Mouse (Mus musculus) CD4-positive, CD25-positive, alpha-beta regulatory T cell, adult 2 months (primary cell): ENCODE measurements around the gene Tet3.

Experiments
- DNase-seq: peaks from one replicate; pipeline ENCODE4 v3.0.0-alpha.2; 2012; ENCODE audit warnings: low read depth, low spot score

Tet3 gene

GRCm38 (mm10) chr6:83478217-83478616, 19.3 kb upstream of the Tet3 start:
- peak; percentile 47 for DNase-seq

GRCm38 (mm10) chr6:83475431-83475830, 16.5 kb upstream of the Tet3 start:
- no peak for DNase-seq

DNA sequence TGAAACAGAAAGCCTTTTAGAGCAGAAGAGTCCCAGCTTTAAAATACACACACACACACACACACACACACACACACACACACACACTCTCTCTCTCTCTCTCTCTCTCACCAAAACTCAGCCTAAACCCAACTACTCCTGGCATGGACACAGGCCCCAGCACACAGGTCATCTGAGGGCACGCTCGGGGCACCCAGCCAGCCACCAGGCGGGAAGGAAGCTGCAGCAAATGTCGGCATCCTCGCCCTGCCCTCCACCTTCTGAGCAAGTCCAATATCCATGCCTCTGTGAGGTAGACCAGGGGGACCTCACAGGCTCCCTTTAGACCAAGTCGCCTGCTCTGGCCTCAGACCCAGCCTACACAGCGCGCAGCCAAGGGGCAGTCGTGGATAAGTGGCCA, 14.4 kb upstream of the Tet3 start:
- no peak for DNase-seq

DNA sequence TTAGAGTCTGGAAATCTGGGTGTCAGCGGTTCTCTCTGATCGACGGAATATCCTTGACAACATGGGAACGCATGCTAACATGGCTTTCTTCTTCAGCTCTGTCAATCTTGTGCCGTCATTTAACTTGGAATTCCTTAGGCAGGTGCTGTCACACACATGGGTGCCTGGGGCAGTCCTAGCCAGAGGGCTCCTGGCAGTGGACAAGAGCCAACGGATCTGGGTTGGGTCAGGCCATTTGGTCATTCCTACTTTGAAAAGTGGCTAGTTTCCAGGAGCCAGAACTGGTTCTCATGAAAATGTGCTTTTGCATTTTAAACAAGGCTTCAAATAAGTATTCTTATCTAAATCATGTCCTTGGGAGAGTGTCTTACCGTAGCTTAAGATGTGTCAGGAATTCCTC, 12.9 kb upstream of the Tet3 start:
- DNase-seq, result no peak

GRCm38 (mm10) chr6:83464011-83464410, 5.1 kb upstream of the Tet3 start:
- no peak for DNase-seq

DNA sequence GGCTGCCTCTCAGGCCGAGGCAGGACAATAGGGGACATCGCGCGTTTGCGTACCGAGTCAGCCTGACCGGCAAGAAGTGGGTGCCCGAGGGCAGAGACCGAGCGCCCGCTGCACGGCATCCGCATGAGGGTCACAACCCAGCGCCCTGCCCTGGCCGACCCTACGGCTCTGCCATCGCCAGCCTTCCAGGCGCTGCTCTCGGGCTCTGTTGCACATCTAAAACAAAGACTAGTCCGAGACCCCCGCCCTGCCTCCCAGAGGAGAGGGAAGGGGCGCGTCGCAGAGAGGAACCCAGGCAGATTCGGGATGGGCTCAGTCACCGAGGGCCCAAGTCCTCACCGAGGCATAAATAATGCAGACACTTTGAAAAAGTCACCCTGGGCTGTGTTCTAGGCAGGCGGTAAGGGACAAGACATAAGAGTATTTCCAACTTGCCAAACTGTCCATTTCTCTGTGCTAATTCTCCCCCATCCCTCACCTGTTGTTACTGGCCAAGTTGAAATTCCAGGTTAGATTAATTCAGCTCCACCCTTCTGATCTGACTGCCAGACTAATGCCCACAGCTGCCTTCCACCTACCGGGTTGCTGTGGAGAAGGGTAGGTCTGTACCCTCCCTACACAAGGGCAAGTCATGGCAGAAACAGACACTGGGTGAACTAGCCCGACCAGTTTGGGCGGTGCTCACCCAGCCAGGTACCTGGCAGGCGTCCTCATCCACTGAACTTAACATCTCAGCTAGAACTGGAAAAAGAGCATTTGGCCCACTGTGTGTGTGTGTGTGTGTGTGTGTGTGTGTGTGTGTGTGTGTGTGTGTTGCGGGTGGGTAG, 1.7 kb downstream of the Tet3 start:
- peak; percentile 34 for DNase-seq

DNA sequence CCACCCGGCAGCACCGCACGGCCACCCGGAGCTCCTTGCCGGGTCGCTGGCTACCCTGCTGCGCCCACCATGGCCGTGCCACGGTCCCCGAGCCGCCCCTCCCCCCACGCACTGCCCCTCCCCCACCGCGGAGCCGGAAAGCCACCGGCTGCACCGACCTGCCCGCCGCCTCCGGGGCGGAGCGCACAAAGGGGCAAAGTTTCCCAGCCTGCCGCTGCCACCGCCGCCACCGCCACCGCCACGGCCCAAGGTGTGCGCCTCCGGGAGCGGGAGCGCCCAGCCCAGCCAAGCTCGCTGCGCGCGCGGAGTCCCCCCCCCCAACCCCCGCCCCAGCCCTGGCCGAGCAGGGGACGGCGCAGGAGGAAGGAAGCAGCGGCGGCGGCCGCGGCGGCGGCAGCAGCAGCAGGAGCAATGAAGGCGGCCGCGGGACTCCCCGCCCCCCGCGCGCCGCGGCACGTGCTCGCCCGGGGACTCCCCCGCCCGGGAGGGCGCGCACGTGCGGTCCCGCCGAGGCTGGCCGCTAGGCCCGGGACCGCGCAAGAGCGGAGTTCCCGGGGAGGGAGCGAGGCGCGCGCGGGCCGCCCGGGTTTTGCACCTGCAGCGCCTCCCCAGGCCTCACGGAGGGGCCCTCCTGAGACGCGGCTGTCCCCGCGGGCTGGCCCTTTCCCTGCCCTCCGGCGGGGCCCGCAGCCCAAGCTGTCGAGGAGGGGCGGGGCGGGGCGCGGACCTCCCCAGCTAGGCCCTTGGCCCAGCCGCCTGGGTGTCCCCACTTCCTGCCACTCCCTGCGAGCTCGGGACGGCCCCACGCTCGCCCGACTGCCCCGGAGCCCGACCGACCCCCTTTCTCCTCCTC, 2.5 kb downstream of the Tet3 start:
- peak; percentile 89 for DNase-seq

DNA sequence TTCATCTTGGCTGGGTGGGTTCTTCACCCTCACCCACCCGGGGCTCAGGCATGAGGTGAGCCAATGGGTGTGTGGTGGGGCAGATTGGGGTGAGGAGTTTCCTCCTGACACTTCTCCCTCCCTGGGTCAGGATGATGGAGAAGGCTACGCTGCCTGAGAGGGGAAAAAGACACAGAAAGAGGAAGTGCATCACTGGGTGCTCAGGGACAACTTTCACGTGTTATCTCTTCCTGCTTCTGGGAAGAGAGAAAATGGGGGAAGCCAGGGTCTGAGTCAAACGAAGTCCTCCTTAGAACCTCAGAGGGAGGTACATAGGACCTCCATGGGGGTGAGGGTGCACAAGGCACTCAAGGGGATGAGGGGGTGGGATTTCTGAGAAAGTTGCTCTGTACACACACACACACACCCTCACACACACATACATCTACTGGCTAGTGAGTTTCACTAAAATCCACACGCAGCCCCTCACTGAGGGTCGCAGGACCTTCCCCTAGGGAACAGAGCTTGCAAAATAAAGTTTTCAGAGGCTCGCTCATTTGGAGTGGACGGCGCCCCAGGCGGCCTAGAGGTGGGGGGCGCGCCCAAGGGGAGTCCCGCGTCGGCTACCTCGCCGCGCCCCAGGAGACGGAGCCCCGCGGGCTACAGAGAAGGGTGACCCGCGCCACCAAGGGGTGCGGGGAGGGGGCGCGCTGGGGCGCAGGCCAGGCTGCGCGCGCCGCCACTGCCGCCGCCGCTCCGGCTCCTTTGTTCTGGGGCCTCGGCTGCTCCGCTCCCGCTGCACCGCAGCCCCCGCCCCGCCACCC, 3.4 kb downstream of the Tet3 start:
- peak; percentile 76 for DNase-seq

GRCm38 (mm10) chr6:83453706-83454105, 5.2 kb downstream of the Tet3 start:
- DNase-seq, result no peak

- no peak for DNase-seq
These were observed 8.2 kb downstream of the Tet3 start for GRCm38 (mm10) chr6:83450451-83451303.

GRCm38 (mm10) chr6:83449440-83449839, 9.4 kb downstream of the Tet3 start:
- DNase-seq, result no peak

DNA sequence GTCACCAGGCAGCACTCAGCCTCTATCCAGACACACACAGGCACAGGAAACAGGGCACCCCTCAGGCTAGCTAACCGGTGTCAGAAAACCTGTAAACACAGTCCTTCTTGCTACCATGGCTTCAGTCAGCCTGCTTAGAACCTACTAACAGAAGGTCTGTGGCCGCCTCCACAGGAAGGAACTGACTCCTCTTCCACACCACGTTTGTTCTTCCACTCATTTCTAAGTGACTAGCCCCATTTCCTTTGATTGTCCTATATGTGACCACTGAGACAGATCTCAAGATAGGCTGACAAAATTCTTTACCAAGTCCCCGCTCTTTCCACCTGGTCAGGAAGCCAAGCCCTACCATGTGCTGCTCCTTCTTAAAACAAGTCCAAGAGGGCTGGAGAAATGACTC, 10.0 kb downstream of the Tet3 start:
- DNase-seq, result peak; percentile 47

GRCm38 (mm10) chr6:83447031-83447430, 11.9 kb downstream of the Tet3 start:
- DNase-seq, result no peak

DNA sequence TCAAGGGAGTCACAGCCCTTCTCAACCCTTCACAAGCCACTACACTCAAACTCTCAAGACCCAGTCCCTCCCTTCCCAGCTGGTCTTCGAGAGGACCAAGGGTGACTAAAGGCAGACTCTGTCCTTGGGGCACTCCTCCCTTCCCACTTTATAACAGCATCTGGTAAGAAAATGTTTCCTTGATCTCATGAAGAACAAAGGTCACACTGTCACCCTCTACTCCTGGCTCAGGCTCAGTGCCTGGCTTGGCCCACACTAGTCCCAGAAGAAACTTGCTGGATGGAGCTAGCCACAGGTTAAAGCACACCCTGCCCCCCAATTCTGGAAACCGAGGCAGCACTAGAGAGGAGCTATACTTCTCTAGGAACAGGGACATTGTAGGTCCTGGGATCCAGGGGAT, 13.1 kb downstream of the Tet3 start:
- no peak for DNase-seq

GRCm38 (mm10) chr6:83443441-83444340, 15.2 kb downstream of the Tet3 start:
- no peak for DNase-seq

GRCm38 (mm10) chr6:83442639-83443038, 16.2 kb downstream of the Tet3 start:
- DNase-seq, result no peak

- DNase-seq, result peak; percentile 86
These were observed 17.4 kb downstream of the Tet3 start for GRCm38 (mm10) chr6:83441259-83442061.

DNA sequence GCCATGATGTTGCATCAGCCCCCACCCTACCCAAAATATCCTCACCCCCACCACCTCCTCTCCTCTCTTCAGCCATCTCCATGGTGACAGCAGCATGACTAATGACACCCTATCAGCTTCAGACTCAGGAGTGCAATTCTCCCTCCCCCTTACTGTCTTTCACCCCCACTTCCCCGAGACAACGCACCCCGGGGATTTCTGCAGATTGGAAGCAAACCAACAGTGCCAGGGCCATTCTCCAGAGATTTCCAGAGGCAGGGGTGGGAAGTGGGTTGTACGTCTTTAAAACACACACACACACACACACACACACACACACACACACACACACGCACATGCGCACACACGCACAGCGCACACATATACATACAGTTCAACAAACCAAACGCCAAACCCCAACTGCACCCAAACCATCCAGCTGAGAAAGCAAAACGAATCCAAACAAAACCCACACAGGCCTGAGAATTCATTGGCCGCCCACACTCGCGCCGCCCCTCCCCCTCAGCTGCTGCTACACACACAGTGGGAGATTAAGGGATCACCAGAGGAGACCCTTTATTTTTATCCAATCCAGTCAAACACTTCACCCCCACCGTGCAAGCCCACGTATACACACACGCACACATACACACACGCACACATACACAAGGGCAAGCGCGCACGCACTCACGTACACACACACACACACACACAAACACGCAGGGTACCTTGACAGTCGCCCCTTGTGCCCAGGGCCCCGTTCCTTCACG, 18.2 kb downstream of the Tet3 start:
- peak; percentile 70 for DNase-seq

DNA sequence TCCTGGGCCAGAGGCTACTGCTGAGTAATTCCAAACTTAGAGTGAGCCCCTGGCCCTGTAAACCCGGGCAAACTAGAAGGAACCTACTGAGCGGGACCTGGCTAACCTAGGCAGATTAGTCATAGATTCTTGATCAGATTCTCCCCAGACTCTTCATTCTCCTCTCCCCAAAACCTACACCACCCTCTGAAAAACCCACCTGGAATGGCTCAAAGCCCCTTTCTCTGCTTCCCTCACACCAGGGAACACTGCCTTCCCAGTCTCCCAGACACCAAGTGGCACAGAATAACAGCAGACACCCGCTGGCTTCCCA, 18.7 kb downstream of the Tet3 start:
- DNase-seq, result no peak
